3 mouse cellular contexts compared by ENCODE assay signal in genomic region chr2:90753565-90753964, GRCm38 (mm10).
TF ChIP-seq lines count a peak whose summit lies in the region.

No protein-coding gene starts in this region.

TF ChIP-seq in CH12.LX, 34 proteins besides CTCF, POLR2A, EP300 and RAD21:
- TF ChIP-seq ZC3H11A (IDR thresholded peaks at IDR 0.05; ENCODE audit: low read depth, low read length) (no peak), JUND (conservative IDR thresholded peaks at IDR 0.05; ENCODE audit: low read depth, low read length) (no peak), HCFC1 (IDR thresholded peaks at IDR 0.05; ENCODE audit: low read depth, low read length) (no peak), MAFK (IDR thresholded peaks at IDR 0.05; ENCODE audit: insufficient replicate concordance, low read length) (peak; percentile 86)

TF ChIP-seq in ES-E14, 5 proteins besides CTCF, POLR2A, EP300 and RAD21:
- no peak for TF ChIP-seq ZNF384 (IDR thresholded peaks at IDR 0.05; ENCODE audit: low read depth, low read length)
- TF ChIP-seq CHD2 (IDR thresholded peaks at IDR 0.05; ENCODE audit: low read depth, low read length): no peak
- TF ChIP-seq HCFC1 (IDR thresholded peaks at IDR 0.05; ENCODE audit: borderline replicate concordance, insufficient read depth, low read length): no peak
- no peak for TF ChIP-seq ZC3H11A (IDR thresholded peaks at IDR 0.05; ENCODE audit: borderline replicate concordance, low read depth, low read length)
- peak; percentile 61; the same call in 1 of the 2 replicates for TF ChIP-seq MAFK (IDR thresholded peaks at IDR 0.05; ENCODE audit: insufficient read depth, low read depth, low read length)
TF ChIP-seq in ES-E14: peak in this region for 1.

TF ChIP-seq in MEL, 35 proteins besides CTCF, POLR2A, EP300 and RAD21:
- peak; percentile 93 for TF ChIP-seq MAFK (IDR thresholded peaks at IDR 0.05; ENCODE audit: borderline replicate concordance, low read depth, low read length)
- no peak for TF ChIP-seq ZKSCAN1 (IDR thresholded peaks at IDR 0.05; ENCODE audit: low read depth, low read length)
